In genomic region chr7:25687811-25688401, GRCm38 (mm10) we compare ENCODE assay signal across 8 mouse cellular contexts. TPM values are rescaled to one million over a fixed set of nuclear protein-coding genes. Genes with fewer than 3 reads are reported as not detected.
DNase-seq lines count a peak whose midpoint lies in the region; ATAC-seq and TF ChIP-seq lines count a peak whose summit lies in the region.

No protein-coding gene starts in this region.

- under 1% methylated on average over 47 of the region's 47 CpGs for WGBS in heart, embryonic 15.5 days
- WGBS in midbrain, embryonic 12.5 days: 1% methylated on average over 47 of the region's 47 CpGs
- under 1% methylated on average over 45 of the region's 47 CpGs for WGBS in stomach, postnatal 0 days

- no peaks in the 10 kb centered on the region for H3K9me3 ChIP-seq in heart, embryonic 15.5 days (replicated peaks)
- H3K9me3 ChIP-seq in midbrain, embryonic 12.5 days: no peaks in the 10 kb centered on the region
- H3K9me3 ChIP-seq in stomach, postnatal 0 days (ENCODE audit: control insufficient read depth, low read length): no peaks in the 10 kb centered on the region

- no peaks in the 10 kb centered on the region for H3K36me3 ChIP-seq in heart, embryonic 15.5 days
- H3K36me3 ChIP-seq in midbrain, embryonic 12.5 days: 0 out of 2 replicates have a peak, but pooled peaks cover 6% of the 10 kb centered on the region
- H3K36me3 ChIP-seq in stomach, postnatal 0 days (ENCODE audit: control insufficient read depth, insufficient read depth, low read length): no peaks in the 10 kb centered on the region

- no peak for ATAC-seq in heart, embryonic 15.5 days (replicated peaks; ENCODE audit: insufficient number of reproducible peaks, insufficient read depth, low FRiP score, low read depth)
- ATAC-seq in midbrain, embryonic 12.5 days (ENCODE audit: low FRiP score, low read depth): no peak
- no peak for ATAC-seq in stomach, postnatal 0 days (ENCODE audit: low FRiP score, low TSS enrichment)
- ATAC-seq in cerebellum, adult (ENCODE audit: insufficient number of reproducible peaks, low FRiP score, low TSS enrichment): no peak

- peak overlapping the region; percentile 88 for H3K4me2 ChIP-seq in heart, embryonic 15.5 days
- peak overlapping the region; percentile 72 for H3K4me2 ChIP-seq in midbrain, embryonic 12.5 days (replicated peaks)
- H3K4me2 ChIP-seq in stomach, postnatal 0 days (replicated peaks; ENCODE audit: low read depth): peak overlapping the region; percentile 89

- H3K4me3 ChIP-seq in gastrocnemius, adult 2 months: peak overlapping the region; percentile 82
- H3K4me3 ChIP-seq in heart, embryonic 15.5 days: peak overlapping the region; percentile 77
- peak overlapping the region; percentile 50 for H3K4me3 ChIP-seq in midbrain, embryonic 12.5 days
- H3K4me3 ChIP-seq in stomach, postnatal 0 days (ENCODE audit: low read depth, low read length): peak overlapping the region; percentile 73

- peak overlapping the region; percentile 90 for H3K27ac ChIP-seq in gastrocnemius, adult 2 months
- H3K27ac ChIP-seq in heart, embryonic 15.5 days: peak overlapping the region; percentile 89
- H3K27ac ChIP-seq in midbrain, embryonic 12.5 days (replicated peaks): no peak overlapping the region
- H3K27ac ChIP-seq in stomach, postnatal 0 days (replicated peaks): peak overlapping the region; percentile 84

- H3K4me1 ChIP-seq in heart, embryonic 15.5 days (replicated peaks): peaks cover 38% of the 10 kb centered on the region
- H3K4me1 ChIP-seq in midbrain, embryonic 12.5 days: peaks cover 35% of the 10 kb centered on the region
- H3K4me1 ChIP-seq in stomach, postnatal 0 days (replicated peaks; ENCODE audit: control insufficient read depth, insufficient read depth): peaks cover 3% of the 10 kb centered on the region

- intact Hi-C loops in gastrocnemius, adult 2 months (cut with DNase I): loop anchor here (2.0 kb wide), 1 partner anchor 19 kb away; no protein-coding TSS in a partner anchor

- peak overlapping the region; percentile 81 for H3K9ac ChIP-seq in heart, embryonic 15.5 days
- no peak overlapping the region; the same call in 1 of the 2 replicates for H3K9ac ChIP-seq in midbrain, embryonic 12.5 days (replicated peaks)
- peak overlapping the region; percentile 79 for H3K9ac ChIP-seq in stomach, postnatal 0 days (ENCODE audit: low read length)

- TF ChIP-seq CTCF in gastrocnemius, adult 2 months (IDR thresholded peaks at IDR 0.05): peak; percentile 48
- TF ChIP-seq CTCF in stomach, postnatal 0 days (IDR thresholded peaks at IDR 0.05; ENCODE audit: low read depth): peak; percentile 45

- TF ChIP-seq EP300 in stomach, postnatal 0 days (optimal IDR thresholded peaks at IDR 0.05): no peak

- DNase-seq in gastrocnemius, adult 2 months: peak; percentile 68
- no peak for DNase-seq in gastrocnemius, postnatal 25 days
- peak; percentile 40 for DNase-seq in embryo, embryonic 9.5 days (ENCODE audit: extremely low spot score)
- DNase-seq in kidney, postnatal 4 days: peak; percentile 73 to 77
- DNase-seq in stomach, postnatal 0 days (ENCODE audit: low spot score): peak; percentile 50

- peaks cover 11% of the 10 kb centered on the region; the same call in 1 of the 2 replicates for H3K27me3 ChIP-seq in heart, embryonic 15.5 days
- peaks cover 77% of the 10 kb centered on the region for H3K27me3 ChIP-seq in midbrain, embryonic 12.5 days
- no peaks in the 10 kb centered on the region for H3K27me3 ChIP-seq in stomach, postnatal 0 days (ENCODE audit: control insufficient read depth, insufficient read depth, low read length)

RNA-seq across cellular contexts. Expression of gene Tgfb1, which starts 1.1 kb away (rescaled TPM):
- total RNA-seq in gastrocnemius, adult 2 months (2021): 1 to 10 TPM; 4.6 to 6.6 TPM
- 1 to 10 TPM; 6.3 to 7.2 TPM for total RNA-seq in gastrocnemius, postnatal 25 days (2021)
- polyA plus RNA-seq in heart, embryonic 15.5 days (2015; fragmentation: Nextera tagmentation; extraction: Ambion mirVana): 3.2 and 4.6 TPM in 2 replicates
- 1.3 and 1.6 TPM in 2 replicates for polyA plus RNA-seq in midbrain, embryonic 12.5 days (2016; fragmentation: Nextera tagmentation; extraction: Ambion mirVana)
- polyA plus RNA-seq in stomach, postnatal 0 days (2015; fragmentation: Nextera tagmentation; extraction: Ambion mirVana): 1.4 and 1.6 TPM in 2 replicates

RNA-seq across cellular contexts. Expression of gene B9d2, which starts 7.3 kb away (rescaled TPM):
- total RNA-seq in gastrocnemius, adult 2 months (2021): 1 to 10 TPM; 8.7 to 9.7 TPM
- 1 to 10 TPM; 8.4 to 8.8 TPM for total RNA-seq in gastrocnemius, postnatal 25 days (2021)
- 24.5 and 30.9 TPM in 2 replicates for polyA plus RNA-seq in heart, embryonic 15.5 days (2015; fragmentation: Nextera tagmentation; extraction: Ambion mirVana)
- 29.0 and 33.9 TPM in 2 replicates for polyA plus RNA-seq in midbrain, embryonic 12.5 days (2016; fragmentation: Nextera tagmentation; extraction: Ambion mirVana)
- 11.6 and 12.5 TPM in 2 replicates for polyA plus RNA-seq in stomach, postnatal 0 days (2015; fragmentation: Nextera tagmentation; extraction: Ambion mirVana)

RNA-seq across cellular contexts. Expression of gene Tmem91, which starts 12.9 kb away (rescaled TPM):
- total RNA-seq in gastrocnemius, adult 2 months (2021): not detected
- total RNA-seq in gastrocnemius, postnatal 25 days (2021): not detected
- polyA plus RNA-seq in heart, embryonic 15.5 days (2015; fragmentation: Nextera tagmentation; extraction: Ambion mirVana): 1.8 and 2.2 TPM in 2 replicates
- 3.1 and 3.9 TPM in 2 replicates for polyA plus RNA-seq in midbrain, embryonic 12.5 days (2016; fragmentation: Nextera tagmentation; extraction: Ambion mirVana)
- 0.78 and 0.92 TPM in 2 replicates for polyA plus RNA-seq in stomach, postnatal 0 days (2015; fragmentation: Nextera tagmentation; extraction: Ambion mirVana)

RNA-seq across cellular contexts. Expression of gene Exosc5, which starts 28.9 kb away (rescaled TPM):
- 10 to 100 TPM; 24.1 to 24.3 TPM for total RNA-seq in gastrocnemius, adult 2 months (2021)
- total RNA-seq in gastrocnemius, postnatal 25 days (2021): 10 to 100 TPM; 19.5 to 20.8 TPM
- polyA plus RNA-seq in heart, embryonic 15.5 days (2015; fragmentation: Nextera tagmentation; extraction: Ambion mirVana): 30.3 and 45.7 TPM in 2 replicates
- polyA plus RNA-seq in midbrain, embryonic 12.5 days (2016; fragmentation: Nextera tagmentation; extraction: Ambion mirVana): 49.1 and 50.1 TPM in 2 replicates
- polyA plus RNA-seq in stomach, postnatal 0 days (2015; fragmentation: Nextera tagmentation; extraction: Ambion mirVana): 63.8 and 65.1 TPM in 2 replicates

RNA-seq across cellular contexts. Expression of gene Bckdha, which starts 29.1 kb away (rescaled TPM):
- 100 to 1,000 TPM; 103 to 152 TPM for total RNA-seq in gastrocnemius, adult 2 months (2021)
- 10 to 100 TPM; 73.7 to 80.6 TPM for total RNA-seq in gastrocnemius, postnatal 25 days (2021)
- 58.5 and 68.9 TPM in 2 replicates for polyA plus RNA-seq in heart, embryonic 15.5 days (2015; fragmentation: Nextera tagmentation; extraction: Ambion mirVana)
- polyA plus RNA-seq in midbrain, embryonic 12.5 days (2016; fragmentation: Nextera tagmentation; extraction: Ambion mirVana): 38.4 and 43.4 TPM in 2 replicates
- polyA plus RNA-seq in stomach, postnatal 0 days (2015; fragmentation: Nextera tagmentation; extraction: Ambion mirVana): 63.8 and 70.3 TPM in 2 replicates
